Mouse (Mus musculus) heart, embryonic 14.5 days (tissue): ENCODE results near the gene Piezo1. TPM values are rescaled to one million over a fixed set of nuclear protein-coding genes. Genes with fewer than 3 reads are reported as not detected.

Experiments used
- ATAC-seq: fragments of 200-750 bp; cut with Nextera tagmentation; 2 replicates; pipeline ENCODE4 v1.8.0; 2017; ENCODE audit warnings: low read depth, moderate TSS enrichment; ENCODE audit not compliant: insufficient number of reproducible peaks, insufficient read depth, low FRiP score
- H3K27ac ChIP-seq, 2 experiments: fragments of 200-500 bp in 1 of 2; fragments of 300-500 bp in 1 of 2; sonication (generic) in 1 of 2; replicated peaks in 1 of 2; 2 replicates each; pipeline ENCODE4 v1.5.1; 2012 to 2014; ENCODE audit warnings: low read depth in 2 of 2, low read length in 2 of 2, control low read depth in 1 of 2, mild to moderate bottlenecking in 1 of 2, mixed read lengths in 1 of 2; ENCODE audit not compliant: control insufficient read depth in 1 of 2, insufficient read depth in 1 of 2
- H3K27me3 ChIP-seq: fragments of 300-500 bp; sonication (generic); 2 replicates; pipeline ENCODE4 v1.6.1; 2014; ENCODE audit warnings: mild to moderate bottlenecking, low read length, control low read depth; ENCODE audit not compliant: control insufficient read depth, insufficient read depth
- H3K36me3 ChIP-seq: fragments of 300-500 bp; sonication (generic); 2 replicates; pipeline ENCODE4 v1.6.1; 2014; ENCODE audit warnings: mild to moderate bottlenecking, control low read depth, low read length, mixed read lengths; ENCODE audit not compliant: control insufficient read depth, insufficient read depth
- H3K4me1 ChIP-seq, 2 experiments: fragments of 200-500 bp in 1 of 2; fragments of 300-500 bp in 1 of 2; sonication (generic) in 1 of 2; 2 replicates each; pipeline ENCODE4 v1.6.1; 2012 to 2014; ENCODE audit warnings: low read length in 2 of 2, control low read depth in 1 of 2, mixed read lengths in 1 of 2; ENCODE audit not compliant: control insufficient read depth in 2 of 2, insufficient read depth in 2 of 2
- H3K4me2 ChIP-seq: fragments of 300-500 bp; sonication (generic); 2 replicates; pipeline ENCODE4 v1.6.1; 2014; ENCODE audit warnings: mild to moderate bottlenecking, low read length
- H3K4me3 ChIP-seq, 2 experiments: fragments of 200-500 bp in 1 of 2; fragments of 300-500 bp in 1 of 2; sonication (generic) in 1 of 2; 2 replicates each; pipeline ENCODE4 v1.5.1; 2012 to 2014; ENCODE audit warnings: low read length in 2 of 2, mild to moderate bottlenecking in 2 of 2, control low read depth in 1 of 2, low read depth in 1 of 2, moderate library complexity in 1 of 2; ENCODE audit not compliant: control insufficient read depth in 1 of 2, insufficient read depth in 1 of 2
- H3K9ac ChIP-seq: fragments of 300-500 bp; sonication (generic); 2 replicates; pipeline ENCODE4 v1.6.1; 2014; ENCODE audit warnings: mild to moderate bottlenecking, low read length
- H3K9me3 ChIP-seq: fragments of 300-500 bp; sonication (generic); 2 replicates; pipeline ENCODE4 v1.6.1; 2016; ENCODE audit warnings: low read length, control low read depth; ENCODE audit not compliant: control insufficient read depth
- WGBS: fragments of 180-500 bp; shearing (Covaris S2); extraction: QIAGEN DNeasy Blood & Tissue Kit; methylation state at CpG from one replicate; pipeline ENCODE4 v1.1.7; 2014; 5-methylcytosine and 5-hydroxymethylcytosine counted together
- polyA plus RNA-seq: library from polyadenylated mRNA; unstranded; fragments of >200 nt; fragmentation: Nextera tagmentation; extraction: Ambion mirVana; gene quantifications from 2 replicates; pipeline ENCODE4 v1.2.1, GENCODE M21; 2014

Piezo1 gene
- polyA plus RNA-seq, 1 experiment from 2014 or later: 14.9 TPM

- H3K4me1 ChIP-seq: peaks cover 0 to 4% of the 10 kb centered on the region in 2 experiments; a peak in 2 of 4 replicates
- ATAC-seq: no peak
- H3K4me2 ChIP-seq: no peak overlapping the region
- H3K9ac ChIP-seq: no peak overlapping the region
- H3K27me3 ChIP-seq: no peaks in the 10 kb centered on the region
- H3K4me3 ChIP-seq: no peak overlapping the region
- no peaks in the 10 kb centered on the region for H3K9me3 ChIP-seq
- H3K27ac ChIP-seq: no peak overlapping the region
- no peaks in the 10 kb centered on the region for H3K36me3 ChIP-seq
- 51% methylated on average over 14 of the region's 14 CpGs for WGBS
Observed at GRCm38 (mm10) chr8:122585411-122585891, 34.3 kb upstream of the Piezo1 start.

- H3K27me3 ChIP-seq: no peaks in the 10 kb centered on the region
- no peak for ATAC-seq
- H3K4me2 ChIP-seq: no peak overlapping the region
- H3K36me3 ChIP-seq: no peaks in the 10 kb centered on the region
- peaks cover 0 to 4% of the 10 kb centered on the region in 2 experiments; a peak in 2 of 4 replicates for H3K4me1 ChIP-seq
- H3K4me3 ChIP-seq: no peak overlapping the region
- 67% methylated on average over 9 of the region's 9 CpGs for WGBS
- no peak overlapping the region for H3K27ac ChIP-seq
- H3K9ac ChIP-seq: no peak overlapping the region
- no peaks in the 10 kb centered on the region for H3K9me3 ChIP-seq
Observed at GRCm38 (mm10) chr8:122584981-122585380, 33.9 kb upstream of the Piezo1 start.

- 44% methylated on average over 15 of the region's 15 CpGs for WGBS
- H3K4me3 ChIP-seq: no peak overlapping the region
- no peaks in the 10 kb centered on the region for H3K36me3 ChIP-seq
- H3K4me1 ChIP-seq: peaks cover 9 to 21% of the 10 kb centered on the region in 2 experiments; a peak in 3 of 4 replicates
- H3K9me3 ChIP-seq: no peaks in the 10 kb centered on the region
- no peak overlapping the region for H3K27ac ChIP-seq
- H3K4me2 ChIP-seq: no peak overlapping the region
- ATAC-seq: no peak
- no peaks in the 10 kb centered on the region for H3K27me3 ChIP-seq
- H3K9ac ChIP-seq: no peak overlapping the region
Observed at GRCm38 (mm10) chr8:122580926-122581325, 29.8 kb upstream of the Piezo1 start.

GRCm38 (mm10) chr8:122579196-122579595, 28.1 kb upstream of the Piezo1 start:
- H3K4me2 ChIP-seq: no peak overlapping the region
- peaks cover 3% of the 10 kb centered on the region for H3K36me3 ChIP-seq
- ATAC-seq: no peak
- peaks cover 25 to 34% of the 10 kb centered on the region in 2 experiments for H3K4me1 ChIP-seq
- H3K4me3 ChIP-seq: no peak overlapping the region
- no peaks in the 10 kb centered on the region for H3K27me3 ChIP-seq
- H3K9me3 ChIP-seq: no peaks in the 10 kb centered on the region
- H3K27ac ChIP-seq: no peak overlapping the region
- WGBS: 32% methylated on average over 7 of the region's 7 CpGs
- H3K9ac ChIP-seq: no peak overlapping the region; the same call in 1 of the 2 replicates

GRCm38 (mm10) chr8:122577116-122577515, 26.0 kb upstream of the Piezo1 start:
- H3K36me3 ChIP-seq: peaks cover 23% of the 10 kb centered on the region
- H3K4me2 ChIP-seq: peak overlapping the region; percentile 83
- H3K4me3 ChIP-seq: peak overlapping the region; percentile 67 to 73
- H3K9me3 ChIP-seq: no peaks in the 10 kb centered on the region
- no peaks in the 10 kb centered on the region for H3K27me3 ChIP-seq
- H3K4me1 ChIP-seq: peaks cover 25 to 36% of the 10 kb centered on the region in 2 experiments
- 51% methylated on average over 10 of the region's 10 CpGs for WGBS
- H3K27ac ChIP-seq: no peak overlapping the region
- peak overlapping the region; percentile 90; the same call in 1 of the 2 replicates for H3K9ac ChIP-seq
- ATAC-seq: peak; percentile 8; the same call in 1 of the 2 replicates

- Histone ChIP-seq H3K4me1 (peaks cover 25 to 36% of the 10 kb centered on the region in 2 experiments), H3K9me3 (no peaks in the 10 kb centered on the region), H3K27me3 (no peaks in the 10 kb centered on the region), H3K9ac (peak within 1 kb of the TSS; percentile 90), H3K36me3 (peaks cover 28% of the 10 kb centered on the region), H3K27ac (peak within 1 kb of the TSS in 1 of 2 experiments; percentile 60; a peak in 2 of 4 replicates), H3K4me2 (peak within 1 kb of the TSS; percentile 83), H3K4me3 (peak within 1 kb of the TSS; percentile 67 to 73)
- under 1% methylated on average over 38 of the region's 39 CpGs for whole genome bisulfite sequencing
- ATAC-seq: peak; percentile 86
Observed at GRCm38 (mm10) chr8:122576648-122577022, 25.5 kb upstream of the Piezo1 start, which contains the start of gene Aprt. Gene Aprt (minus strand): TSS chr8:122576909.

GRCm38 (mm10) chr8:122575735-122576647, 24.9 kb upstream of the Piezo1 start:
- peaks cover 34% of the 10 kb centered on the region for H3K36me3 ChIP-seq
- WGBS: 17% methylated on average over 21 of the region's 21 CpGs
- H3K27ac ChIP-seq: peak overlapping the region in 1 of 2 experiments; percentile 60; a peak in 2 of 4 replicates
- no peaks in the 10 kb centered on the region for H3K9me3 ChIP-seq
- H3K4me2 ChIP-seq: peak overlapping the region; percentile 83
- peak overlapping the region; percentile 90 for H3K9ac ChIP-seq
- H3K4me3 ChIP-seq: peak overlapping the region; percentile 67 to 73
- H3K4me1 ChIP-seq: peaks cover 25 to 36% of the 10 kb centered on the region in 2 experiments
- no peaks in the 10 kb centered on the region for H3K27me3 ChIP-seq
- 0 out of 2 replicates have a peak, but pooled peaks have one; percentile 3 for ATAC-seq
